Mouse (Mus musculus) megakaryocyte, embryonic 14.5 days (primary cell): ENCODE results near the gene Srrm3.

Source experiments
- FLI1 ChIP-seq: IDR thresholded peaks from 2 replicates; pipeline ENCODE4 v1.6.1; 2012; ENCODE audit warnings: low read length, inconsistent platforms, mixed read lengths
- GATA1 ChIP-seq: IDR thresholded peaks from 3 replicates; pipeline ENCODE4 v1.6.1; 2012; ENCODE audit warnings: mixed read lengths, low read length, inconsistent platforms, borderline replicate concordance

DNA sequence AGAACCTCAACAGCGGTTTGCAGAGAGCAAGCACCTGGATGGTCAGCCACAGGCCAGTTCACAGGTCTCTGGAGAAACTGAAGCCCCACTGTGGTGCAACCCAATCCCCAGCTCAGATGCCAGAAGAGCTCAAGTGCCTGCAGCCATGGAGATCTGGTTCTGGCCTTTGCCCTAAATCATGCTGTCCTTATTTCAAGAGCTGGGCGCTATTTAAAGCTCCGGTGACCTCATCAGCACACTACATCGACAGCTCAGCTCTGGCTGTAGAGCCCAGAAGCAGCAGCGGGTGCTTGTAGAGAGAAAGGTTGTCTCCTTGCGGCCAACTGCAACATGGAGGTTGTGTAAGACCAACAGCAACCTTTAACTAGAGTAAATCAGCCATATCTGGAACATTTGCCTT is 107.5 kb downstream of the Srrm3 start:
- TF ChIP-seq GATA1 (no peak), FLI1 (no peak)
